Mouse (Mus musculus): Measurements from ENCODE around the gene Ppp1r3g.
A peak's percentile ranks its signal among the peaks of the same experiment; 100 is the strongest.

Gene Ppp1r3g

GRCm38 (mm10) chr13:35995231-35995630 is 36.6 kb downstream of the Ppp1r3g start:
- no peak for DNase-seq (ENCODE audit: low spot score)

GRCm38 (mm10) chr13:35995696-35996426 is 37.2 kb downstream of the Ppp1r3g start:
- no peak for DNase-seq (ENCODE audit: low spot score)

- DNase-seq (ENCODE audit: low spot score), result no peak
Observed at GRCm38 (mm10) chr13:35997606-35998005, 39.0 kb downstream of the Ppp1r3g start.

DNA sequence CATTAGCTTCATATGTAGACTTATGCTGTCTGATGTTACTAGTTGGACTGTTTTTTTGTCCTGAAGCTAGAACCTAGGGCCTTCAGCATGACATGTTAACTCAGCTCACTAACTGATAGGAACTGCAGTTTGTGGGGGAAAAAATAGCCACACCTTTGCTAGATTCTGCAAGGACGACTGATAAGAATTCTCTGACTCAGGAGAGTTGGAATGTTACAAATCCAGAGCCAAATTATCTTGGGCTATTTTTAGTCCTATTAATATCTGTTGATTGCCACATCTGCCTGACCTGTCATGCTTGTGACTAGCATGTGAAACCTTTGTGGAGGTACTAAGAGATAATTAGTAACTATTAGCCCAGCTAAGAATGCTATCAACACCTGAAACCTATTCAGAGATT is 42.2 kb downstream of the Ppp1r3g start:
- no peak for DNase-seq (ENCODE audit: low spot score)

DNA sequence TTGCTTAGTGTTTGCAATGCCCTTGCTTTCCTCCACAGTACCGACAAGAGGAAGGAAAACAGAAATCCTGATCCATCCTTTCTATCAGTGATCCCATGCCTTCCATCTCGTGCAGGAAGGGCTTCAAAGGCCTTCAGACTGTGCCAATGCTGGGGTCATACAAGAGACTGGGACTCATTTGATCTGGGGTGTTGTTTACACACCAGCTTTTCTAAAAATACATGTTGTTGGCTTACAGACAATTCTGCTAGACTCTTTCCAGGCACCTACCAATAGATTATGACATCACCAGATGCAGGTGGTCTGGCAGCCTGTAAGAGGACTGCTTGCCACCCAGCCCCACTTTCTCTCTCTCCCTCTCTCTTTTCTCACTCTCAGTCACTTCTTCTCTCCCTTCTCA is 51.3 kb downstream of the Ppp1r3g start:
- DNase-seq (ENCODE audit: low spot score), result no peak

- DNase-seq (ENCODE audit: low spot score), result no peak
Observed at GRCm38 (mm10) chr13:36015636-36016035, 57.0 kb downstream of the Ppp1r3g start.

DNA sequence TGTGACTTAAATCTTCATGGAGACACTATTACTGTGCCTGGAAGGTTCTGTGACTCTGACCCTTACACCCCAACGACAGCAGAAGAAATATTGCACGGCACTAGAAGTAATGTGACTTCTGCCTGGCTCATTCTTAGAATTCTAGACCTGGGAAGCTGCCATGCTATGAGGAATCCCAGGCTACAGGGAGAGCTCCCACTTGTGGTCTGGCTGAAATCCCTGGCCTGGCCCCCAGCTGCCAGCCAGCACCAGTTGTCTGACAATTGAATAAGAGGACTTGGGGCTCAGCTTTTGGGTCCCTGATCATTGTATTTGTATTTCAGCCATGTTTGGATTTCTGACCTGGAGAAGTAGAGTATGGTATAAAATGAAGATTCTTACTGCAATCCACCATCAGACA is 59.4 kb downstream of the Ppp1r3g start:
- DNase-seq (ENCODE audit: low spot score), result no peak

DNA sequence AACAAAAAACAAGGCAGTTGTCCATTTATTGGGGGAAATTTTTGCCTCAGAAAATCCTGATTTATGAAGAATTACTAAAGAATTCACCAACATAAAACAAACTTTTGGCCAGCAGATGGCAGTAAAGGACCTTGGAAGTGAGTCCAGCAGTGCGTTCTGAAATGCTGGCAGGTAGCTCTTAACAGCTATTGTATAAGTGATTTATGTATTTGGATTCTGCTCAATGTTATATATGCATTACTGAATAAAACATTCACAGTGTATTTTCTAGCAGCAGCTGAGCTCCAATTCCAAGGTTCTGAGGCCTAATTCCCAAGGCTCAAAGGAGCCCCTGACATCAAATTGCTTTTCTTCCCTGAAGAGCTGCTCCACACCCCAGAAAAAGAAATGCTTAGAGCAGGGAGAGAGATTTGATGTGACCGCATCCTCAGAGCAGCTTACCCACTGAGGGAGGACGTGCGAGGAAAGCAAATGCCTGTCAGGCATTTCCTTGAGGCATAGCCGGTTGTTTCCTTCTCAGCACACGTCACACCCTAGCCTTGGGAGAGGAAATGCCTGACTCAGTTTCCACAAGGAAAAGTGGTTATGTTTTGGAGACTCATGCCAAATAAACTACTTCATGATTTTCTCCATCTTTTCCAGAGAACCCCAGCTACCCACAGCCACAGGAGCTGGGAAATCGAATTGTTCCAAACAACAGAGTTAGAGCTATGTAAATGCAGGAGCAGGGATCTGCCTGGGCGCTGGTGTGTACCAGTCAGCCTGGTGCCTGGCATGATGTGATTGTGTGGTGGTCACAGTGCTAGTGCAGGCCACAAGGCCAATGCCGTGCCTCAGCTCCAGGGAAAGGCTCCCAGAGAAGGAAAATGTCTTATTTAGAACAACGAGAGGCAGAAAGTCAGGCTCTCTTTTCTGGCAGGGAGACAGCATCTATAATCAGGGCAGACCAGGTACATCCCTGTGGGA is 61.0 kb downstream of the Ppp1r3g start:
- DNase-seq (ENCODE audit: low spot score), result peak; percentile 75

All from left cerebral cortex, adult 11 months (tissue).